Mouse (Mus musculus): Measurements from ENCODE around the gene Aatf. TPM values are rescaled to one million over a fixed set of nuclear protein-coding genes. Genes with fewer than 3 reads are reported as not detected.

Gene Aatf
- polyA plus RNA-seq, 1 experiment from 2014 or later = 53.2 TPM

DNA sequence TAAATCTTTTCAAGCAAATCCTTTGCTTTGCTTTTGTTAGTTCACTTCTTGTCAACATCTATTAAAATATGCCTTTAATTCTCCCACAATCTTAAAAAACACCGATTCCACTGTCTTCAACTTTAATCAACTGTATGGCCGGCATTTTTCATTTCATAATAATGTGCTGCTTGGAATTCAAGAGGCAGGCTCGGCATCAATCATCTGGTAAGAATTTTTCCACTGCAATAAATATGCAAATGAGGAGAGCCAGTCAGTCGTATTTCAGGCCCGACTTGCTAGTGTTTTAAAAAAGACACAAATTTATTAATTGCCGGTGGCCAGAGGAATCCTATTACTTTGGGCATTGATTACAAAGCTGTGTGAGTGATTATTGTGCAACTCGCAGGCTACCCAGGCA lies 31.7 kb downstream of the Aatf start:
- no peak overlapping the region for H3K4me2 ChIP-seq (replicated peaks)
- WGBS = 39% methylated on average over 7 of the region's 7 CpGs
- peaks cover 12% of the 10 kb centered on the region for H3K4me1 ChIP-seq
- no peaks in the 10 kb centered on the region for H3K27me3 ChIP-seq
- H3K9ac ChIP-seq = no peak overlapping the region
- H3K4me3 ChIP-seq = no peak overlapping the region
- no peaks in the 10 kb centered on the region for H3K36me3 ChIP-seq
- ATAC-seq (ENCODE audit: low FRiP score) = no peak
- H3K27ac ChIP-seq = peak overlapping the region; percentile 2; the same call in 1 of the 2 replicates
- H3K9me3 ChIP-seq (replicated peaks) = no peaks in the 10 kb centered on the region

DNA sequence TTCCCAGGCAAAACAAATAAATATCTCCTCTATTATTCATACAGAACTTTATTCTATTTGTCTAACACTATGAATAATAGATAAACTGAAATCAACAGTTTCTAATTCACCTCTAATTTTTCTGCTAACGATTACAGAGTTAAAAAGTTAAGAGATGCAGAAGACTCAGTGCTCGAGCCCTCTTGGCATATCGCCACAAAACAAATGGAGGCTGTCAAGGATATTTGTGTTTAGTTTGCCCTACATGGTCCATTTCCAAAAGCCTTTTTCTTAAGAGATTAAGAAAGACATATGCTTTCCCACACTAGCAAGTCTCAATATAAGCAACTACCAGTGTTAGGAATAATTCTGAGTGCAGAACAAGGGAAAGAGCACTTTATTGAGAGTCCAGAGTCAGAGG lies 32.9 kb downstream of the Aatf start:
- no peak overlapping the region for H3K4me2 ChIP-seq (replicated peaks)
- H3K9ac ChIP-seq = no peak overlapping the region
- ATAC-seq (ENCODE audit: low FRiP score) = no peak
- H3K9me3 ChIP-seq (replicated peaks) = no peaks in the 10 kb centered on the region
- no peak overlapping the region for H3K27ac ChIP-seq
- H3K36me3 ChIP-seq = no peaks in the 10 kb centered on the region
- 71% methylated on average over 3 of the region's 3 CpGs for WGBS
- no peak overlapping the region for H3K4me3 ChIP-seq
- H3K27me3 ChIP-seq = no peaks in the 10 kb centered on the region
- H3K4me1 ChIP-seq = peaks cover 12% of the 10 kb centered on the region

- WGBS = 95% methylated on average over 2 of the region's 2 CpGs
- no peak overlapping the region for H3K4me2 ChIP-seq (replicated peaks)
- H3K27me3 ChIP-seq = no peaks in the 10 kb centered on the region
- no peak overlapping the region for H3K9ac ChIP-seq
- H3K4me1 ChIP-seq = peaks cover 7% of the 10 kb centered on the region
- H3K27ac ChIP-seq = no peak overlapping the region
- no peaks in the 10 kb centered on the region for H3K9me3 ChIP-seq (replicated peaks)
- H3K4me3 ChIP-seq = no peak overlapping the region
- H3K36me3 ChIP-seq = peaks cover 3% of the 10 kb centered on the region; the same call in 1 of the 2 replicates
- no peak for ATAC-seq (ENCODE audit: low FRiP score)
Observed at GRCm38 (mm10) chr11:84476641-84477040, 36.7 kb downstream of the Aatf start.

DNA sequence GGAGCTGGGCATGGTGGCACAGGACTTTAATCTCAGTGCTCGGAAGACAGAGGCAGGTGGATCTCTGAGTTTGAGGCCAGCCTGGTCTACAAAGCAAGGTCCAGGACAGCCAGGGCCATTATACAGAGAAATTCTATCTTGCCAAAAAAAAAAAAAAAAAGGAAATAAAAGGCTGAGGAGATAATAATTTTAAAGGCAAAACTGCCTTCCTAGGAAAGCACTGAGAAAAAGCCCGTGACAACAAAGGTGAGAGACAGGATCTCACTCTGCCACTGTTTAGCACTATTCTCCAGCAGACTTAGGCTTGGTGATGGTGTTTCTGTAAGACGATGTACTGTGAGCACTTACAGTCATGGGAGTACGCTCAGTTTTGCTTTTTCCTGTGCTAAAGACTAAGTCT lies 37.3 kb downstream of the Aatf start:
- no peak overlapping the region for H3K4me2 ChIP-seq (replicated peaks)
- no peaks in the 10 kb centered on the region for H3K9me3 ChIP-seq (replicated peaks)
- H3K36me3 ChIP-seq = peaks cover 4% of the 10 kb centered on the region
- peaks cover 3% of the 10 kb centered on the region for H3K4me1 ChIP-seq
- H3K4me3 ChIP-seq = no peak overlapping the region
- no peak for ATAC-seq (ENCODE audit: low FRiP score)
- no peak overlapping the region for H3K9ac ChIP-seq
- H3K27me3 ChIP-seq = no peaks in the 10 kb centered on the region
- WGBS = 92% methylated on average over 4 of the region's 4 CpGs
- H3K27ac ChIP-seq = no peak overlapping the region

DNA sequence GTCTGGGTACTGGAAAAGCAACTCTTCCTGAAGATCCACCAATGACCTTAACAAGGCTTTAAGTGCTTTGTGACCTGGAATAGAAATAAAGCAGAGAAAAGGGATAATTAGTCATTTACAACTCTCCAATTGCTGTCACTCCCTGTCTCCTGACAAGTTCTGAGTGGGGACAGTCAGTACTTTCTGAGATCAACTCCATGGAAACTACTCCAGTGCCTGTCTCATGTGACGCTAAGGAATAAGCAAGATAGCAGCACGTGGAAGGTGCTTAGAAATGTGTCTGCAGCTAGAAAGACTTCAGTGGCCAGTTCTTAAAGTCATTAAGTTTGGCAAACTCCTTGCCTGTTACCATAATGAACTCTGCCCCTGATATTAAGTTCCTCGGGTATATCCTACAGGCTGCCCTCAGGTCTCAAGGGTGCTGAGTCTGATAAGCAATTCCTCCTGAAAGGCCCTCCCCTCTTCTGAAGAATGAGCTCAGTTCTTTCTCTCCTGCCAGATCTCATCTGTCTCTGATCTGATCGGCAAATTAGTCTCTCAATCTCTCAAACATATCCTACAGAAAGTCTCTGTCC lies 40.1 kb downstream of the Aatf start:
- Histone ChIP-seq H3K27me3 (no peaks in the 10 kb centered on the region), H3K4me3 (no peak overlapping the region), H3K9me3 (replicated peaks) (no peaks in the 10 kb centered on the region), H3K36me3 (peaks cover 12% of the 10 kb centered on the region), H3K4me2 (replicated peaks) (no peak overlapping the region), H3K9ac (no peak overlapping the region), H3K27ac (no peak overlapping the region), H3K4me1 (peaks cover 3% of the 10 kb centered on the region; the same call in 1 of the 2 replicates)
- ATAC-seq (ENCODE audit: low FRiP score) = no peak
- WGBS = 85% methylated on average over 4 of the region's 4 CpGs

GRCm38 (mm10) chr11:84464571-84464970 lies 48.8 kb downstream of the Aatf start:
- 69% methylated on average over 5 of the region's 5 CpGs for WGBS
- peaks cover 10% of the 10 kb centered on the region; the same call in 1 of the 2 replicates for H3K36me3 ChIP-seq
- H3K4me2 ChIP-seq (replicated peaks) = no peak overlapping the region
- H3K9ac ChIP-seq = no peak overlapping the region
- H3K9me3 ChIP-seq (replicated peaks) = no peaks in the 10 kb centered on the region
- no peak for ATAC-seq (ENCODE audit: low FRiP score)
- peaks cover 4% of the 10 kb centered on the region; the same call in 1 of the 2 replicates for H3K4me1 ChIP-seq
- H3K27me3 ChIP-seq = no peaks in the 10 kb centered on the region
- peak overlapping the region; percentile 60 for H3K27ac ChIP-seq
- no peak overlapping the region for H3K4me3 ChIP-seq

GRCm38 (mm10) chr11:84453901-84454300 lies 59.4 kb downstream of the Aatf start:
- Histone ChIP-seq H3K36me3 (no peaks in the 10 kb centered on the region), H3K4me1 (no peaks in the 10 kb centered on the region), H3K27ac (no peak overlapping the region), H3K4me2 (replicated peaks) (no peak overlapping the region), H3K9me3 (replicated peaks) (no peaks in the 10 kb centered on the region), H3K9ac (no peak overlapping the region), H3K27me3 (no peaks in the 10 kb centered on the region), H3K4me3 (no peak overlapping the region)
- no peak for ATAC-seq (ENCODE audit: low FRiP score)
- 92% methylated on average over 7 of the region's 7 CpGs for WGBS

DNA sequence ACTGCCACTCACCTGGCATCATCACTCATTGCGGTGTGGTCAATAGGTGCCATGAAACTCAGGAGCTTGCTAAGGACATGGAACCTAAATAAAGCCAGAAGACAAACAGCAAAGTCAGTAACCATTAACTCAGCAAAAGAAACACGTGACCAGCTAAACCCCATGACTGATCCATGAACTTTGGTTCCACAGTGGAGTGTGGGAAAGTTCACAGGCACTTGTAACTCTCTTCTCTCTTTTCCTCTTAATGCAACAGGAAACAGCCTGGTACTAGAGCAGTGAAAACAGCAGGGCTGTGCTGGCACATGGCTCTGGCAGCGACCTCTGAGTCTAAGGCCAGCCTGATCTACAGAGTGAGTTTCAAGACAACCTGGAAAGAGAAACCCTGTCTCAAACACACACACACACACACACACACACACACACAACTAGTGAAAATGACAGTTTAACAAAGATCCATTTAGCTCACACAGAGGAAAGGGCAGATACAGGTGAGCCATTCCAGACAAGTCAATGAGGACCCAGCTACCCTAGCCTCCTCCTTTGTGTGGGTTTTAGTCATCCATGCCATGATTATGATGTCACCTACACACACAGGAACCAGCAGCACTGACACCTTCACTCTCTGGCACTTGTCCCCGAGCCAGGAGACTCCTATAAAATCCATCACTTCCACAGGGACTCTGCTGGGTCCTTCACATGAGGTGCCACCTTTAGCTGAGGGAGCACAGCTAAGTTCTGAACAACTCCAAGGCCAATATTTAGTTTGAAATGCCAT lies 70.6 kb downstream of the Aatf start:
- H3K27me3 ChIP-seq = no peaks in the 10 kb centered on the region
- H3K4me1 ChIP-seq = no peaks in the 10 kb centered on the region
- no peak overlapping the region for H3K9ac ChIP-seq
- no peaks in the 10 kb centered on the region for H3K9me3 ChIP-seq (replicated peaks)
- no peak overlapping the region for H3K27ac ChIP-seq
- H3K36me3 ChIP-seq = 0 out of 2 replicates have a peak, but pooled peaks cover 10% of the 10 kb centered on the region
- H3K4me3 ChIP-seq = no peak overlapping the region
- WGBS = 88% methylated on average over 4 of the region's 4 CpGs
- no peak for ATAC-seq (ENCODE audit: low FRiP score)
- H3K4me2 ChIP-seq (replicated peaks) = no peak overlapping the region

- WGBS = 93% methylated on average over 3 of the region's 3 CpGs
- no peak for ATAC-seq (ENCODE audit: low FRiP score)
- H3K27ac ChIP-seq = no peak overlapping the region
Observed at GRCm38 (mm10) chr11:84440402-84440801, 72.9 kb downstream of the Aatf start.

DNA sequence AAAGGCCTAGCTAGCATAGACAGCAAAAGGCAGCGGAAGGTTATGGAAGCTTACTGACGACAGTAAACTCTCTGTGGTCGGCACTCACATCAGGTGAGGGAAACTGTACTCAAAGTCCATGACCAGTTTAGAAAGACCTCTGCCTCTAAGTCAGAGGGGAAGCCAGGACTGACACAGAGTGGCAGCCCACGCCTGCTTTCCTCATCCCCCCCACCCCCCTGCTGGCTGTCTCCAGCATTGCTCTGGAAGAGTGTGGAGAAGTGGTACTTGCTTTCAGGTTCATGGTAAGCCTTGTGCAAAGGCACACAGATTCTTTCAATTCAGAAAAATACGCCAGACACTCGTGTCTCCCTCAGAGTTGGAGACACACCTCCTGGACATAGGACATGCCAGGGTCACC lies 78.4 kb downstream of the Aatf start:
- Histone ChIP-seq H3K4me3 (no peak overlapping the region), H3K27me3 (no peaks in the 10 kb centered on the region), H3K36me3 (no peaks in the 10 kb centered on the region), H3K9me3 (replicated peaks) (no peaks in the 10 kb centered on the region), H3K27ac (no peak overlapping the region), H3K9ac (no peak overlapping the region), H3K4me2 (replicated peaks) (no peak overlapping the region), H3K4me1 (peaks cover 7% of the 10 kb centered on the region; the same call in 1 of the 2 replicates)
- no peak for ATAC-seq (ENCODE audit: low FRiP score)
- WGBS = 66% methylated on average over 6 of the region's 6 CpGs

More at GRCm38 (mm10) chr11:84440402-84440801, 72.9 kb downstream of the Aatf start:
- Histone ChIP-seq H3K27me3 (no peaks in the 10 kb centered on the region), H3K4me1 (no peaks in the 10 kb centered on the region), H3K36me3 (0 out of 2 replicates have a peak, but pooled peaks cover 10% of the 10 kb centered on the region), H3K4me3 (no peak overlapping the region), H3K9ac (no peak overlapping the region), H3K9me3 (replicated peaks) (no peaks in the 10 kb centered on the region), H3K4me2 (replicated peaks) (no peak overlapping the region)

GRCm38 (mm10) chr11:84430336-84430735 lies 83.0 kb downstream of the Aatf start:
- Histone ChIP-seq H3K4me3 (no peak overlapping the region), H3K9ac (no peak overlapping the region), H3K27ac (no peak overlapping the region), H3K27me3 (no peaks in the 10 kb centered on the region), H3K4me1 (peaks cover 20% of the 10 kb centered on the region), H3K9me3 (replicated peaks) (no peaks in the 10 kb centered on the region), H3K4me2 (replicated peaks) (no peak overlapping the region), H3K36me3 (no peaks in the 10 kb centered on the region)
- ATAC-seq (ENCODE audit: low FRiP score) = no peak
- WGBS = 81% methylated on average over 4 of the region's 4 CpGs

DNA sequence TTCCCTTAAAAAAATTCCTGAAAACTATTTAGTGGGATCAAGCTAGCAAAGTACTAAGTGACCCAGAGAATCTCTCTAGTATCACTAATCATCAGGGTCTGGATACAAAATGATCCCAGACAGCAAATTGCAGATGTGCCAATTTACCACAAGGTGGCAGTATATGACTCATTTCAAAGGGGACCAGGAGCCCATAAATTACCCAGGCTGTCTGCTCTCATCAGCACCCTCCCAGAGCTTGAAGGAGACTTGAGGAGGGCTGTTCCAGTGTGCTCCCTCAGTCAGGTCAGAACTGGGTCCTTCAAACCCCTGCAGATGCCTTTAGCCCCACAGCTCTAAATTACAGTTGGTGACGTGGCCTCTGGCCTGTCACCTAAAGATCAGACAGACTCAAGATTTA lies 83.7 kb downstream of the Aatf start:
- H3K27me3 ChIP-seq = no peaks in the 10 kb centered on the region
- no peak overlapping the region for H3K4me3 ChIP-seq
- H3K4me2 ChIP-seq (replicated peaks) = no peak overlapping the region
- WGBS = 19% methylated on average over 1 of the region's 1 CpGs
- H3K9ac ChIP-seq = no peak overlapping the region
- no peaks in the 10 kb centered on the region for H3K36me3 ChIP-seq
- H3K9me3 ChIP-seq (replicated peaks) = no peaks in the 10 kb centered on the region
- peak; percentile 71 for ATAC-seq (ENCODE audit: low FRiP score)
- H3K4me1 ChIP-seq = peaks cover 24% of the 10 kb centered on the region
- no peak overlapping the region for H3K27ac ChIP-seq

- Histone ChIP-seq H3K4me3 (no peak overlapping the region), H3K27ac (no peak overlapping the region)
Observed at GRCm38 (mm10) chr11:84426633-84426998, 86.7 kb downstream of the Aatf start.

More at GRCm38 (mm10) chr11:84426633-84426998, 86.7 kb downstream of the Aatf start:
- no peak for ATAC-seq (ENCODE audit: low FRiP score)
- no peaks in the 10 kb centered on the region for H3K9me3 ChIP-seq (replicated peaks)
- H3K27me3 ChIP-seq = no peaks in the 10 kb centered on the region
- H3K4me2 ChIP-seq (replicated peaks) = no peak overlapping the region
- H3K9ac ChIP-seq = no peak overlapping the region
- peaks cover 24% of the 10 kb centered on the region for H3K4me1 ChIP-seq
- no peaks in the 10 kb centered on the region for H3K36me3 ChIP-seq
- WGBS = 93% methylated on average over 5 of the region's 5 CpGs

Measured in hindbrain, embryonic 12.5 days (tissue).